Mouse (Mus musculus) olfactory bulb, adult 2 months (tissue): ENCODE measurements around the gene Zfp367.

ENCODE experiments used
- CTCF ChIP-seq: fragments of 200-500 bp; IDR thresholded peaks from 2 replicates; pipeline ENCODE4 v1.5.1; 2012; ENCODE audit warnings: low read depth, mild to moderate bottlenecking, low read length, moderate library complexity; ENCODE audit not compliant: insufficient read depth
- POLR2A ChIP-seq: fragments of 200-500 bp; IDR thresholded peaks from 2 replicates; pipeline ENCODE4 v1.6.1; 2012; ENCODE audit warnings: mild to moderate bottlenecking, low read depth, low read length, moderate library complexity; ENCODE audit not compliant: insufficient read depth

DNA sequence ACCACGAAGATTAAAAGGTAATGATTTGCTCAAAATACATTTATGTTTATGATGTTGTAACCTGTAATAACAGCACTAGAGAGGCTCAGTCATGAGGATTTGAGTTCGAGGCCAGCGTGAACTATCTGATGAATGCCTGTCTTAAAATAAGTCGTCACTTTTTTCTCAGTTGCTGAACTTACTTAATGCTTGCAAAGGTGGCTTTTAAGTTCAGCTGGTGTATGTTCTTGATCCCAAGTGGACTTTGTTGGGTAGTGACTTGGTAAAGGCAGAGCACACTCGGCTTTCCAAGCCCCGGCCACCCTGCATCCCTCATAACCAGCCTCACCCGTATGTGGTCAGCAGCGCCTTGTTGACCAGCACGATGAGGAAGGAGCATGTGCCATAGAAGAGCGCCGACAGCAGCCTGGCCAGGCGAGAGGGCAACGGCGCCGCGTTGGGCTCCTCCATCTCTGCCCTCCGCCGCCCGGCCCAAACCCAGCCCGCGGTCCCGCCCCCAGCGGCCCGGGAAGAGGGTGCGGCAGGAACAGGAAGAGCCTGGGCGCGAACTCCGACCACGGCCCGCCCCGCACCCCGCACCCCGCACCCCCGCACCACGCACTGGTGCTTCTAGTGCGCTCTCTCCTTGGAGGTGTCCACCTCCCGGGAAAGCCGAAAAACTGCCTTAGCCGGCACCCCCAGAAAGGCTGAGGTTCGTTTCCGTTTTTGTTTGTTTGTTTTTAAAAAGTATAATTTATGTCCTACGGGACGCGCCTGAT lies 24.0 kb downstream of the Zfp367 start, which contains the start of gene Slc35d2:
- TF ChIP-seq CTCF, result no peak
- no peak for TF ChIP-seq POLR2A
